Mouse (Mus musculus) lung, postnatal 25 days (tissue): ENCODE data around the gene Tmem102.

Source experiments
- DNase-seq: peaks from one replicate; pipeline ENCODE4 v3.0.0; 2022; ENCODE audit warnings: low spot score

Gene Tmem102

DNA sequence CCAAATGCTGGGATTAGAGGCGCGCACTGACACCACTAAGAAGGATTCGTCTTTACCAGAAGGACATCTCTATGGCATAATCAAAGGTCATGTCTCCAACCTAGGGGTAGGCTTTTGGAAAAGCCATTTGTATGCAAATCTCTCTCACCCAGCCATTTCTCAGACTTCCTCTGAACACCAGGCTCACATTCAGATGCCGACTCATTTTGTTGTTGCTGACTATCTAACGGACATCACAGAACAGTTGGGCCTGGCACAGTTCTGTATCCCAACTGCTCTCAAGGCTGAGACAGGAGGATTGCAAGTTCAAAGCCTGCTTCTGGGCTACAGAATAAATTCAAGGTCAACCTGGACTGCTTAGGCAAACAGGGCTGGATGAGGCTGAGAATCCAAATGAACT lies 18.1 kb downstream of the Tmem102 start:
- no peak for DNase-seq

DNA sequence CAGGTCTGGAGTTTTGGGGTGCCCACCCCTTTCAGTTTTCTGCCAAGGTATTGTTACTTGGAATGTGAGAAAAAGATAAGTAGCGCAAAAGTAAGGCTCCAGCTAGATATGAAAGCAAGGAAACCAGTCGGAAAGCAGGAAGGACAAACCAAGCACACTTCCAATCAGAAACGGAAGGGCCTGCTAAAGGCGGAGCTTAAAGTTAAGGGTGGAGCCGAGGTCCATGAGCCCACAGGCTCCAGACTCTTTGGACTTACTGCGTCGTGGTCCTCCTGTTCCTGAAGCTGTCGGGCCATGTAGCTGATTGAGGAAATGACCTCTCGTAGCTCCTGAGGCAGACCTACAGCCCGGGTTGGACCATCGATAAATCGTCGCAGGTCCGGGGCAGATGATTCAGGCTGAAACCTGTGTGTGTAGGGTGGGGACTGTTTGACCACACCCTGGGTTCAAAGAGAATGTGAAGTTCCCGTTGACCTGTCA lies 20.6 kb downstream of the Tmem102 start:
- DNase-seq: peak; percentile 77

DNA sequence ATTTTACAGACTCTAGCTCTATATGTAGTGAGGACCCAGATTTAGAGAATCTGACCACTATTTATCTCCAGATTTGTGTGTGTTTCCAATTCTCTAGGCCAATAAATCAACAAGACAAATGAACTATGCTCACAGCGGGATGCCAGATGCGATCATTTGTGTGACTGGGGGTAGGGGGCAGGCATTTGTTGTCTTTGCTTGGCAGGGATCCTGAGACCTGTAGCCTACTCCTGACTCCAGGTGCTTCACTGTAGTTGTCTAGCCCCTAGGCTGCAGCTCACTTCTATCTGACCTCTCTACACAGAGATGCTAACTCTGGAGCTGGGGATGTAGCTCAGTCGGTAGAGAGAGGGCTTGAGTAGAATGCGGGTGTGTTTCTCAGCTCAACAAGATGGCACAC lies 23.6 kb downstream of the Tmem102 start:
- DNase-seq: no peak

DNA sequence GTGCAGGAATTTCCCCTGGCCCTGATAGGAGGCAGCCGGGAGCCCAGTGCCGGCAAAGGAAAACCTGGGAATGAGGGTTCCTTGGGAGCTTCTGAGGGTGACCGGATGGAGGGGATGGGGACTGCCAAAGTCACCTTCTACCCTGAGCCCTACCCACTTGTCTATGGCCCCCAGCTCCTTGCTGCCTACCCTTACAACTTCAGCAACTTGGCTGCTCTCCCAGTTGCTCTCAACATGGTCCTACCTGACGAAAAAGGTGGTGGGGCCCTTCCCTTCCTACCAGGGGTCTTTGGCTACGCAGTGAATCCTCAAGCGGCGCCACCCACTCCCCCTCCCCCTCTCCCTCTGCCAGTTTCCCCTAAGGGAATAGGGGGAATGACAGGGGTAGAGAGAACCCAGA lies 26.4 kb downstream of the Tmem102 start:
- DNase-seq: no peak

DNA sequence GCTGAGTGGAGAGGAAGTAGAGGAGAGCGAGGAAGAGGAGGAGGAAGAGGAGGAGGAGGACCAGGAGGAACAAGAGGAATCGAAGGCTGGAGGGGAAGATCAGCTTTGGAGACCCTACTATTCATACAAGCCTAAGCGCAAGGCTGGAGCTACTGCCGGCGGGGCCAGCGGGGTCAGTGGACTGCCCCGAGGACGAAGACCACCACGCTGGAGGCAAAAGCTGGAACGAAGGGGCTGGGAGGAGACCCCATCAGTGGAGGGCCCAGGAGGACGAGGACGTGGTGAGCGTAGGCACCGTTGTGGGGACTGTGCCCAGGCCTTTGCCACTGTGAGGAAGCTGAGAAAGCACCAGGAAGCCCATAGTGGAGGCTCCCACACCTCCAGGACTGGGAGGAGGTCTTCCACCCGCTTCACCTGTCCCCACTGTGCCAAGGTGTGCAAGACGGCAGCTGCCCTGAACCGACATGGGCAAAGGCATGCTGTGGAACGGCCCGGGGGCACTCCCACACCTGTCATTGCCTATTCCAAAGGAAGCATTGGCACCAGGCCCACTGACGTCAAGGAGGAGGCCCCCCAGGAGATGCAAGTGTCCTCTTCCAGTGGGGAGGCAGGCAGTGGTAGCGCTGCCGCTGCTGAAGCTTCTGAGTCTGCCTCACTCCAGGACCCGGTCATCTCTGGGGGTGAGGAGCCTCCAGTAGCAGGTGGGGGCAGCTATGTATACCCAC lies 27.0 kb downstream of the Tmem102 start:
- DNase-seq: no peak

DNA sequence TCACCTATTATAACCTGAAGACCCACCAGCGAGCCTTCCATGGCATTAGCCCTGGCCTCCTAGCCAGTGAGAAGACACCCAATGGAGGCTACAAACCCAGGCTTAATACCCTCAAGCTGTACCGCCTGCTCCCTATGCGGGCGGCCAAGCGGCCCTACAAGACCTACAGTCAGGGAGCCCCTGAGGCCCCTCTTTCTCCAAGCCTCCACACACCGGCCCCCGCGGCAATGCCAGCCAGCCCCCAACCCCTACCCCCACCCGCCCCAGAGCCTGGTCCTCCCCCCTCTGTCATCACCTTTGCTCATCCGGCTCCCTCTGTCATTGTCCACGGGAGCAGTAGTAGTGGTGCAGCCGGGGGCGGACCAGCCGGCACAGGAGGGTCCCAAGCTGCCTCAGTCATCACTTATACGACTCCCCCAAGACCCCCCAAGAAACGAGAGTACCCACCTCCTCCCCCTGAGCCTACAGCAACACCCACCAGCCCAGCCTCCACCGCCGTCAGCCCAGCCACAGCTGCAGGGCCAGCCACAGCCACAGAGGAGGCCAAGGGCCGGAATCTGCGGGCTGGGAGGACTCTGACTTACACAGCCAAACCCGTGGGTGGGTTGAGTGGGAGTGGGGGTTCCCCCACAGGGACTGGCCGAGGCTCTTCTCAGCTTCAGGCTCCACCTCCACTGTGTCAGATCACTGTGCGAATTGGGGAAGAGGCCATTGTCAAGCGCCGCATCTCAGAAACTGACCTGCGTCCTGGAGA lies 27.7 kb downstream of the Tmem102 start:
- no peak for DNase-seq

DNA sequence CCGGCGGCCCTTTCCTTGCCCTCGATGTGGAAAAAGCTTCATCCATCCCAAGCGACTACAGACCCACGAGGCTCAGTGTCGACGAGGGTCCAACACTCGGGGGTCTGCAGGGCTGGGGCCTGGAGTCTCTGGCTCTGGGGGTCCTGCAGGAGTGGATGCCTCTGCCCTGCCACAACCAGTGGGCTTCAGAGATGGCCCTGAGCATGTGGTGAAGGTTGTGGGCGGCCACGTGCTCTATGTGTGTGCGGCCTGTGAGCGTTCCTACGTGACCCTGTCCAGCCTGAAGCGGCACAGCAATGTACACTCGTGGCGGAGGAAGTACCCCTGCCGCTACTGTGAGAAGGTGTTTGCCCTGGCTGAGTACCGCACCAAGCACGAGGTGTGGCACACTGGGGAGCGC lies 28.9 kb downstream of the Tmem102 start:
- no peak for DNase-seq

DNA sequence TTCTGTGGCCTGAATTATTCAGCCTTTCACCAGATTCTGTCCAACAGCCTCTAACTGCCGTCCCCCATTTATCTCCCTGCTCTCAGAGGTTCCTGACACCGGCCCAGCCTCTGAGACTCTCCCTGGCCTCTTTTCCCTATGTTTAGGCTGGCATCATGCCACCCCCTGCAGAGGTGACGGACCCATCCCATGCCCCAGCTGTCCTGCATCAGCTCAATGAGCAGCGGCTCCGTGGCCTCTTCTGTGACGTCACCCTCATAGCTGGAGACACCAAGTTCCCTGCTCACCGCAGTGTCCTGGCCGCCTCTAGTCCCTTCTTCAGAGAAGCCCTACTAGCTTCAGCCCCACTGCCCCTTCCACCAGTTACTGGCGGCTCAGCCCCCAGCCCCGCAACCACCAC lies 29.7 kb downstream of the Tmem102 start:
- no peak for DNase-seq

DNA sequence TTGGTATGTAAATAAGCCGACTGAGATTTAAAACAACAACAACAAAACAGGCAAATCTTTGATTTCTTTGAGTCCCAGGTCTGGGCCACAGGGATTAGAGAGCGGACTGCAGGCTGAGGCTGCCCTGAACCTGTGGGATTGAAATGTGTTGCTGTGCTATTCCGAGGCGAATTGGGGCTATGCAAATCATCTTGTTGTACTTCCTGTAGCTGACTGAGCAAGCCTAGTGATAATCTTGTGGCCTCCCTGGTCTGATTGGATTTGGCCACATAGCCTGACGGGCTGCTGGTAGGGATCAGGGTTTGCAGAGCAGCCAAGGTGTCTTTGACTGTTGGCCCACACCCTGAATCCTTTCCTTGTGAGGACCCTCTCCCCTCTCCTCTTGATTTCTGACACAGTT lies 30.5 kb downstream of the Tmem102 start:
- no peak for DNase-seq

DNA sequence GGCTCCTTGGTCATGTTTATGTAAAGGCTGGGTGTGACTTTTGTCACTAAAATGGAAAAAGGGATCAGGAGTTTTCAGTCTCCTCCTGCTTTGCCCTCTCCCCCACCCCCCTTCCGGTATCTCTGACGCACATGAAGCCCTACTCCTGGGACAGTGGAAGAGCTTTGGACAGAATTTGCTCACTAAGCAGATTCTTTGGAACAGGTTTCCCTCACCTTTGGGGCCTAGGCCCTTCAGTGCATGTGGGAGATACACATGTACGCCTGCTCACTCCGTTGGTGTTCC lies 37.9 kb downstream of the Tmem102 start:
- peak; percentile 59 for DNase-seq

DNA sequence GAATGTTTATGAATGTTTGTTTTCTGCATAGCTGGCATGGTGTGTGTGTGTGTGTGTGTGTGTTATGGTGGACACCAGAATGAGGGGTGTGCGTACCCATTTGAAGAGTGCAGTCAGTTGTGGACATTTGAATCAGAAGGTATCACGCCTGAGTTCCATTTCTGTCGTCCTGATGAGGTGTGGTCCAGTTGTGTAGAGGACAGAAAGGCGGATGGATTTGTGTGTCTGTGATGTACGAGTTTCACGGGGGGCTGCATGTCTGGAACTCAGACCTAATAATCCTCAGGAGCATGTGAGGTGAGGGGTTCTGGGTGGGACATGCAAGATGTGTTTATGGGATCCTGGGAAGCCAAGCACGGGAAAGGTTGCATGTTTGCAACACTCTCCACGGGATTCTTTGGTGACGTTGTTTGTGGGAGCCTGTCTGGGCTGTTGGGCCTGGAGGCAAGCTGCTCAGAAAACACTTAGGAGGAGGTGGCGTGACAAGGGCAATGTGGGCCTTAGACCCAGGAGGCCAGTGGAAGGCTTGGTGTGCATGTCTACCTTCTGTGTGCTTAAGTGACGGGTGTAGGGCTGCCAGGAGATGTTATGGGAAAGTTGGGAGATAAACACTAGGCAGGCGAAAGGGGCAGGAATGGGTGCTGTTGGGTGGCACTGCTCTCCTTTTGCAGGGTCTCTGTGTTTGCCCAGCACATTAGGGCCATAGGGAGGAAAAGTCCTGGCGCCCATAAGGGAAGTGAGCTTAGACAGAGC lies 38.4 kb downstream of the Tmem102 start:
- peak; percentile 27 for DNase-seq

DNA sequence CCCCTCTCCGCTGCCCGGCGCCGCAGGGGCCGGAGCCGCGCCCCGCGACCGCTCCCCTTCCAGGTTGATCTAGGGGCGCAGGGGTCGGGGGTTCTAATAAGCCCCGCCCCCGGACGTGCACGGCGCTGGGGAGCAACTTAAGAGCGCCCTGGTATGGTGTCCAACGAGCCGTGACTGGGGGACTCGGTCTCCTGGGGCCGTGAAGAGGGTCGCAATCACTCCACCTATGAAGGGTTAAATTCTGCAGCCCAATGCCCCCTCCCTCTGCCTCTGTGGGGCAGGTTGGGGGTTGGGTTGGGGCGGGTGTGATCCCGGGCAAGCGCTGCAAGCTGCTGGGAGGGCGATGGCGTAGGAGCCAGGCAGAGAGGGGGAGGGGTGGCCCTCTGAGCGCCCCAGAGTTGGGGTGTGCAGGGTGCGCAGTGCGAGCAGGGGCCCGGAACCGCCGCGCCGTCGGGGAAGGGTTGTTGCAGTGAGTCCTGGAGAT lies 39.3 kb downstream of the Tmem102 start:
- DNase-seq: peak; percentile 72

DNA sequence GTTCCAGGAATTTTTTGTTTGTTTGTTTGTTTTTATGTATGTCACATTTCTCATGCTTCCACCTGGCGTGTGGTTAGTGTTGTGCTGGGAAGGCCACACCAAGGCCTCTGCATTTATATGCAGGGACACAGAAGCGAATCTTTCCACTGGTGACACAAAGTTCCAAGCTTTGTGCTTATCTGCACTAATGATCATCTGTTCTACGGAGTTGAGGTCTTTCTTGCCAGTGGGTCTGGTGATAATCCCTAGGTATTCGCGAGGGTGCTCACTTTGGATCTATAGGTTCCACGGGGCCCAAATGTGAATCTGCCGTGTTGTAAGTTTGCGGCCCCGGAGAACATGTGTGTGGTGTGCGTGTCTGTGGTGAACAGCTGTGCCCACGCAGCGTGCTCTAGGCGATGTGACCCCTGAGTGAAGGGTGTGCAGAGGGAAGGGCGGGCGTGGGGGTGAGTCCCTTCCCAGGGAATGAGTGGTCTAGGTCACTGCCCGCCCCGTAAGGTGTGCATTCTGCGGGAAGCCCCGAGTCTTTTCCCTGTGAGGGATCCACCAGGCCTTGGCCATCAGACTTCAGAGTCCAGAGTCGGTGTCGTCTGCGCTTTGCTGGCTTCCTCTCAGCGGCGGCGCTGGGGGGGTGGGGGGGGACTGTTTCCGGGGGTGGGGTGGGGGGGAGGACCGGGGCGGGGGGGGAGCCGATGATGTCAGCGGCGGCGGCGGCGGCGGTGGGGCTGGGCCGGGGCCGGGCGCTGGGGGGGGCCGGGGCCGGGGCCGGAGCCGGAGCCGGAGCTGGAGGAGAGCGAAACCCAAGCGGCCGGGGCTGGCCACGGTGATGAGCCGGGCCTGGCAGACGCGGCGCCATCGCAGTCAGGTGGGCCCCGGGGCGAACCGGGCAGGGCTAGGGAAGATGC lies 40.0 kb downstream of the Tmem102 start, which contains the start of gene Zbtb4:
Gene Zbtb4, plus strand, starts transcription at position 692 of the 905 bp plus-strand sequence.
- peak; percentile 24 for DNase-seq

DNA sequence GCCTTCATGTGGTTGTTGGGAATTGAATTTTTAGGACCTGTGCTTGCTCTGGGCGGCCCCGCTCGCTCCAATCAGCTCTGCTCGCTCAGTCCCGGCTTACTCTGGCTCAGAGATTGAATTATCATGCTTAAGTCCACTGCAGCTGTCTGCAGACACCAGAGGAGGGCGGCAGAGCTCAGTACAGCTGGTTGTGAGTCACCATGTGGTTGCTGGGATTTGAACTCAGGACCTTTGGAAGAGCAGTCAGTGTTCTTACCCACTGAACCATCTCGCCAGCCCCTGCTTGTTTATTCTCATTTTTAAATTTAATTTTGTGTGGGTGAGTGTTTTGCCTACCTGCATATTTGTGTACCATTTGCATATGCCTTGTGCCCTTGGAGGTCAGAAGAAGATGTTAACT lies 41.9 kb downstream of the Tmem102 start:
- DNase-seq: no peak

DNA sequence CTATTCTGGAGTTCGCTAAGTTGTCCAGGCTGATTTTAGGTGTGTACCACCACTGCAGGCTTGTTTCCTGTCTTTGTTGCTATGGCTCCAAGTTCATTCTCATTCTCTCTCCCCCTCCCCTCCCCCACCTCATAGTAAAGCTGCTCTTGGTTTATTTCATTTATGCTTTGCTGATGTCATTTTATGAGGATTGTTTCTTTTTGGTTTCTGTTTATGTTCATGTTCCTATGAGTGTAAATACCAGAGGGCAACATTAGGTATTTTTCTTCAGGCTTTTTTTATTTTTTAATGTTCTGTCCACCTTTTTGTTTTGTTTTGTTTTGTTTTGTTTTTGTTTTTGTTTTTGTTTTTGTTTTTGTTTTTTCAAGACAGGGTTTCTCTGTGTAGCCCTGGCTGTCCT lies 43.6 kb downstream of the Tmem102 start, which contains the start of gene Slc35g3:
Gene Slc35g3, minus strand, starts transcription at position 101 of the 400 bp plus-strand sequence.
- no peak for DNase-seq

DNA sequence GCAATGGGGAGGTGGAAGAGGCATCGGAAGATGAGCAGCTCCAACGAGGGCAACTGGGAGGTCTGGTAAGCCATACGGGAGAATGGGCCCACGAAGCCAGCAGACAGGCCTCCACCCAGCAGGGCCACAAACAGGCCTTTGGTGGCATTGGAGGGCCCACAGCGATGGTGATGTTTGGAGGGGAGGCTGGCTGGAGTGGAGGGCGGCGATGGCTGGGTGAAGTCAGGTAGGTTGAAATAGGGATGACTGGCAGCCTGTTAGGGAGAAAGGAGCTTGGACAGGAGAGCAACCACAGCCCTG lies 44.6 kb downstream of the Tmem102 start:
- DNase-seq: no peak

DNA sequence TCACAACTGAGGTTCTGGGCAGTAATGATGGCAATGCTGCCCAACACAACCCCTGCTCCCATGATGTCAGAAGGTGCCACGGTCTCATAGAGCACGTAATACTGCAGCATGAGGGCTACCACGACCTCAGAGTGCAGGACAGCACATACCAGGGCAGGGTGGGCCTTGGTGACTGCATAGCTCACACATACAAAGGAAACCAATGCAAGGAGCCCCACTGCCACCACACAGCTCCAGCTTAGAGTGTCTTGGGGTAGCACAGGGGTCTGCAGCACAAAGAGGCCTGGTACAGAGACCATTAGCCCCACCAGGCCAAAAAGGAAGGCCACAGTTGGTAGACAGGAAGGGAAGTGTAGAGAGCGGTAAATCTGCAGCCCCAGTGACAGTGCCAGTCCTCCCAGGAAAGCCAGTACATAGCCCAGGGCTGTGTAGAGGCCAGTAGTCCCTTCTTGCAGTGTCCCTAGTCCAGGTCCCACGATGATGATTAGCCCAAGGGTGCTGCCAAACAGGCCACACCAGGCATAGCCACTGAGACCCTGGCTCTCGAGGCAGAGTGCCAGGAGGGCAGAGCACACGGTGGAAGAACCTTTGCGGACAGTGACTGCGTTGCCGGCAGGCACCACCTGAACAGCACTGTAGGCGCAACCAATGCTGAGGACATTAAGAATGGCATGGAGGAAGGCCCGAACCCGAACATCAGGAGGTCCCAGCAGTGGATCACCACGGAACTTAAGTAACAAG lies 45.1 kb downstream of the Tmem102 start:
- DNase-seq: no peak

DNA sequence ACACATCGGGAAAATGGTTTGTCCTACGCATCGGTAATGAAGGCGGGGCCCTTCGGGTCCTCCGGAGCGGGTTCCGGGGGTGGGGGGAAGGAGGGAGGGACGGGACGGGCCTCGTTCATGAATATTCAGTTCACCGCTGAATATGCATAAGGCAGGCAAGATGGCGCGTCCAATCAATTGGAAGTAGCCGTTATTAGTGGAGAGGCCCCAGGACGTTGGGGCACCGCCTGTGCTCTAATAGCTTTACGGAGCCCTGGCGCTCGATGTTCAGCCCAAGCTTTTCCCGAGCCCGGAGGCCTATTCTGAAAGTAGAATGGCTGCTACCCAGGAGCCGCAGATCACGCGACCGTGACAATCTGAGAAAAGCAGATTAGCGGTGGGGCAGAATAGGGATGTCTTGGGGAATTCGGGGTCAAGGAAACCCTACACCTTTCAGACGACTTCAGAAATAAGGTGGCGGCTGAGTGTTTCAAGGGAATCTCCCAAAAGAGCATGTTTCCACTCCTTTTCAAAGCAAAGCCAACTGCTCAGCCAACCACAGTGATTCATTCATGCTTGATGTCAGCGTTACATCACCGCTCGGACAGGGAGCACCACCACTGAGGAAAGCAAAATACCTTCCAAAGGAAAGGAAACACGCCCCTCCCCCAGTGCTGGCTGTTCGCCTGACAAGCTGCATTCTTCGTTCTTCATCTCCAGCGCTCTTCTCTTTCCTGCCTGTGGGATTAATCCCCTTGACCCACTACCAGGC lies 46.3 kb downstream of the Tmem102 start:
- peak; percentile 94 for DNase-seq

DNA sequence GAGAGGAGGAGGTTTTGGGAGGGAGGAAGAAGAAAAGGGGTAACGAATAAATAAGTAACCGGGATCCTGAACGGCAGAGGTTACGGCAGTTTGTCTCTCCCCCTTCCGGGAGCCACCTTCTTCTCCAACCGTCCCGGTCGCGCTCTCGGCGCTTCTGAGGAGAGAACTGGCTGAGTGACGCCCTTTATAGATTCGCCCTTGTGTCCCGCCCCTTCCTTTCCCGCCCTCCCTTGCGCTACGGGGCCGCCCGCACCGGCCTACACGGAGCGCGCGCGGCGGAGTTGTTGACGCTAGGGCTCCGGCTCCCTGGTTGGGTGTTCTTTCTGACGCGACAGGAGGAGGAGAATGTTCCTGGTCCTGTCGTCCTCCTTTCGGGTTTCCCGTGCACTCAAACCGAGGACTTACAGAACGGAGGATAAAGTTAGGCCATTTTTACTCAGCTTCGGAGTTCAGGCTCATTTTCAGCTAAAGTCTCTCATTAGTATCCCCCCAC lies 46.9 kb downstream of the Tmem102 start, which contains the start of gene Polr2a:
Gene Polr2a, minus strand, starts transcription at position 160 of the 493 bp plus-strand sequence.
- DNase-seq: peak; percentile 96

DNA sequence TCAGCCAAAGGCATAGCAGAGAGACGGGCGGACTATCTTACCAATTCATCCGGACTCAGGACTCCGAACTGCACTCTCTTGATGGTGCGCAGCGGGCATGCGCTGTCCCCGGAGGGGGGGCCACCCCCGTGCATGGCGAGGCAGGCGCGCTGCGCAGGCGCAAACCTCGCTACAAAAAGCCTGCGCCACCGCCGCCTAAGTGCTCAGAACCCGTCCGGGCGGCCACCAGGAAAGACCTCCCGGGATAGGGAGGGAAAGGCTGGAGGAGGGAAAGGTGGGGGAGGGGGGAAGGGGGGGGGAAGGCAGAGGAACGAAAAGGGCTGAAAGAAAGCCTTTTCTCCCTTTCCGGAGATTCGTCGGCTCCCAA lies 47.4 kb downstream of the Tmem102 start:
- peak; percentile 96 for DNase-seq
